Mouse (Mus musculus): ENCODE data around the gene Poldip2. TPM values are rescaled to one million over a fixed set of nuclear protein-coding genes. Genes with fewer than 3 reads are reported as not detected.

Gene Poldip2
- polyA plus RNA-seq, 1 experiment from 2014 or later = 156 TPM

DNA sequence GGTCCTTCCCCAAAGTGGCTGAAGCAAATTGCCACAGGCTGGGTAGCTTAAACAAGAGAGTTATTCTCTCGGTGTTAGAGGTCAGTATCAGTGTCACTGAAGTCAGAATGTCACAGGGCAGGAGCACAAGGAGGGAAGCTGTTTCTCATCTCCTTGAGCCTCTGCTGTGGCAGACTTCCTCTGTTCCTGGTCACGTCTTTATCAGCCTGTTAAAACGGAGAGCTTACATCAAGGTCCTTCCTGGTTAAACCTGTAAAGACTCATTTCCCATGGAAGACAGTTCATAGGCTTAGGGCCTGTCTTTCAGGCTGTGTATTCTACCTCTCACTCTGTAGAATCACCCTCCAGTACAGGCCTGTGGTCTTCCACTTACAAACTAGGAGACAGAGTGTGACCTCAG lies 44.1 kb upstream of the Poldip2 start:
- H3K4me3 ChIP-seq (ENCODE audit: low read depth, low read length) = no peak overlapping the region
- H3K36me3 ChIP-seq (ENCODE audit: control insufficient read depth, insufficient read depth, low read length) = no peaks in the 10 kb centered on the region
- H3K4me2 ChIP-seq (ENCODE audit: low read depth) = no peak overlapping the region
- no peak overlapping the region for H3K27ac ChIP-seq (ENCODE audit: low read depth, low read length)
- ATAC-seq (ENCODE audit: insufficient read depth, low FRiP score, low TSS enrichment) (no peak), DNase-seq (ENCODE audit: low spot score) (no peak)
- H3K4me1 ChIP-seq (ENCODE audit: control insufficient read depth, insufficient read depth, low read length) = peaks cover 9% of the 10 kb centered on the region; the same call in 1 of the 2 replicates
- H3K9ac ChIP-seq (ENCODE audit: low read length) = no peak overlapping the region
- WGBS = 63% methylated on average over 3 of the region's 3 CpGs
- H3K9me3 ChIP-seq (ENCODE audit: control insufficient read depth, low read length) = no peaks in the 10 kb centered on the region
- H3K27me3 ChIP-seq (ENCODE audit: control insufficient read depth, insufficient read depth, low read length) = no peaks in the 10 kb centered on the region

DNA sequence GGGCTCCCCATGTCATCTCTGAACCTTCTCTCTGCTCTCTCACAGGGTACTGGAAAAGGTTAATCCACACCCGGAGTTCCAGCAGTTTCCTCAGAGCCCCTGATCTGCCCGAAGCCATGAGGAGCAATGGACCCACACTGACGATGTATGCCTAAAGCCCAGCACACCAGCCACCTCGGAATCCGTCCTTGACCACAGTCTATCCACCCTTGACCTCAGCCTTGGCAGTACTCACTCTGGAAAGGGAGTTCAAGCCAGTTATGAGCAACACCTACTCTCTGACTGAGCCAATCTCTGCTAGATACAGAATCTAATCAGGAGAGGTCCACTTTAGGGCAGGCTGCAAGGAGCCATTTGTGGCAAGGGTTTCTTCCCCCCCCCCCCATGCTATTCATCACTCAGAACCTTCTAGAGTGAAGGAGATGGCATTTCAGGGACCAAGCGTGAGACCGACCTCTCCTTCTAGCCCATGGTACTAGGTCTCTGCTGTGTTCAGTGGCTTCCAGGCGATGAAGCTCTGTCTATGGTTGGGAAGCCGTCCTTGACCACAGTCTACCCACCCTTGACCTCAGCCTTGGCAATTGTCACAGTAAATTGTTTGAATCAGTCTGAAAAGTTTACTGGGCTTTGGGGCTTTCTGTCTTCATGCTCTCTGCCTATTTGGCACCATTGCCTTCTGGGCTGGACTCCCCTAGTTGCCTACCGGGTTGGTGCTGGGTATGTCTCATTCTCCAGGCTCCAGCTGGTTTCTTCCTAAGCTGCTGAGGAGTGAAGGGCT lies 40.5 kb upstream of the Poldip2 start:
- Histone ChIP-seq H3K4me2 (ENCODE audit: low read depth) (no peak overlapping the region), H3K4me3 (ENCODE audit: low read depth, low read length) (no peak overlapping the region), H3K9ac (ENCODE audit: low read length) (no peak overlapping the region), H3K36me3 (ENCODE audit: control insufficient read depth, insufficient read depth, low read length) (no peaks in the 10 kb centered on the region), H3K4me1 (ENCODE audit: control insufficient read depth, insufficient read depth, low read length) (no peaks in the 10 kb centered on the region; the same call in 1 of the 2 replicates), H3K9me3 (ENCODE audit: control insufficient read depth, low read length) (no peaks in the 10 kb centered on the region), H3K27me3 (ENCODE audit: control insufficient read depth, insufficient read depth, low read length) (no peaks in the 10 kb centered on the region), H3K27ac (ENCODE audit: low read depth, low read length) (no peak overlapping the region)
- DNase-seq (ENCODE audit: low spot score) (no peak), ATAC-seq (ENCODE audit: insufficient read depth, low FRiP score, low TSS enrichment) (no peak)
- WGBS = 91% methylated on average over 10 of the region's 10 CpGs

GRCm38 (mm10) chr11:78475289-78475688 lies 36.7 kb upstream of the Poldip2 start:
- ATAC-seq (ENCODE audit: insufficient read depth, low FRiP score, low TSS enrichment) (no peak), DNase-seq (ENCODE audit: low spot score) (no peak)
- no peak overlapping the region for H3K27ac ChIP-seq (ENCODE audit: low read depth, low read length)
- no peaks in the 10 kb centered on the region for H3K36me3 ChIP-seq (ENCODE audit: control insufficient read depth, insufficient read depth, low read length)
- no peaks in the 10 kb centered on the region for H3K4me1 ChIP-seq (ENCODE audit: control insufficient read depth, insufficient read depth, low read length)
- H3K9me3 ChIP-seq (ENCODE audit: control insufficient read depth, low read length) = no peaks in the 10 kb centered on the region
- no peak overlapping the region for H3K9ac ChIP-seq (ENCODE audit: low read length)
- WGBS = 86% methylated on average over 3 of the region's 3 CpGs
- no peak overlapping the region for H3K4me2 ChIP-seq (ENCODE audit: low read depth)
- no peaks in the 10 kb centered on the region for H3K27me3 ChIP-seq (ENCODE audit: control insufficient read depth, insufficient read depth, low read length)
- H3K4me3 ChIP-seq (ENCODE audit: low read depth, low read length) = no peak overlapping the region

GRCm38 (mm10) chr11:78483639-78484038 lies 28.4 kb upstream of the Poldip2 start:
- H3K9ac ChIP-seq (ENCODE audit: low read length) = no peak overlapping the region
- DNase-seq (ENCODE audit: low spot score) (no peak), ATAC-seq (ENCODE audit: insufficient read depth, low FRiP score, low TSS enrichment) (no peak)
- H3K4me2 ChIP-seq (ENCODE audit: low read depth) = no peak overlapping the region
- no peaks in the 10 kb centered on the region for H3K36me3 ChIP-seq (ENCODE audit: control insufficient read depth, insufficient read depth, low read length)
- H3K4me1 ChIP-seq (ENCODE audit: control insufficient read depth, insufficient read depth, low read length) = no peaks in the 10 kb centered on the region
- no peaks in the 10 kb centered on the region for H3K9me3 ChIP-seq (ENCODE audit: control insufficient read depth, low read length)
- H3K27ac ChIP-seq (ENCODE audit: low read depth, low read length) = no peak overlapping the region
- WGBS = 65% methylated on average over 7 of the region's 7 CpGs
- H3K4me3 ChIP-seq (ENCODE audit: low read depth, low read length) = no peak overlapping the region
- H3K27me3 ChIP-seq (ENCODE audit: control insufficient read depth, insufficient read depth, low read length) = peaks cover 18% of the 10 kb centered on the region

DNA sequence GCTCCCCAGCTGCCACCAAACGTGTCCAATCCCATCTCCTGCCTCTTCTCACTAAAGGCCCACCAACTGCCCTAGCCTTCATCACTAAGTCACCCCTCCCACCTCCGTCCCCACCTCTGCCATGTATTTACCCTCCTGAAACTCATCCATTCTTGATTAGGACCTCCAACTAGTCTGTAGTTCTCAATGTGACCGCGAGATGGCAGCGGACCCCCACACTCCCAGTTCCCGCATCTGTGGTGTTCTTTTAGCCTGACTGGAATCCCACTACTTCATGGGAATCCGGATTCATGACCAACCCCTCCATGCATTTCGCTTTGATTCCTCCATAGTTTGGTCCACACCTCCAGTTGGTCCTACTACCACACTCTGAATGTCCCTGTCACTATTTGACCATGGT lies 23.8 kb upstream of the Poldip2 start:
- Histone ChIP-seq H3K36me3 (ENCODE audit: control insufficient read depth, insufficient read depth, low read length) (no peaks in the 10 kb centered on the region), H3K9me3 (ENCODE audit: control insufficient read depth, low read length) (no peaks in the 10 kb centered on the region), H3K4me1 (ENCODE audit: control insufficient read depth, insufficient read depth, low read length) (no peaks in the 10 kb centered on the region), H3K4me3 (ENCODE audit: low read depth, low read length) (no peak overlapping the region), H3K4me2 (ENCODE audit: low read depth) (no peak overlapping the region), H3K9ac (ENCODE audit: low read length) (no peak overlapping the region), H3K27ac (ENCODE audit: low read depth, low read length) (no peak overlapping the region), H3K27me3 (ENCODE audit: control insufficient read depth, insufficient read depth, low read length) (peaks cover 47% of the 10 kb centered on the region)
- WGBS = 5% methylated on average over 8 of the region's 8 CpGs
- DNase-seq (ENCODE audit: low spot score) (peak; percentile 82), ATAC-seq (ENCODE audit: insufficient read depth, low FRiP score, low TSS enrichment) (no peak)

DNA sequence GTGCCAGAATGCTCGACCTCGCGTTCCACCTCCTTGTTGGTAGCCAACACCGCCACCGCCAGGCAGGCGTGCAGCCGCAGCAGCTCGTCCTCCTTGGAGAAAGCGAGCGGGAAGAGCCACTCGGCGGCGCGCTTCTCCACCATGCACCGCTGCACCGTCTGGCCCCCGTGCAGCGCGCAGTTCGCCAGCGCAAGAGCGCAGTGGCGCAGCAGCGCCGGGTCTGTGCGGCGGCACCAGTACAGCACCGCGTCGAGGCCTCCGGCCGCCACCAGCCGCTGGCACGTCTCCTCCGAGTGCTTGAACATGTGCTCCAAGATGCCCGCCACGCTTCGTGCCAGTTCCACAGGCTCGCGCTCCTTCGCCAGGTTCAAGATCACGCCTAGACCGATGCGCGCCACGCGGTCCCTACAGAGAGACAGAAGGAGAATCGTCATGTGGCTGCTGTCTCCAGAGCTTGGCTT lies 21.2 kb upstream of the Poldip2 start:
- ATAC-seq (ENCODE audit: insufficient read depth, low FRiP score, low TSS enrichment) = peak; percentile 38; the same call in 1 of the 2 replicates
- DNase-seq (ENCODE audit: low spot score) = peak; percentile 76
- Histone ChIP-seq H3K4me2 (ENCODE audit: low read depth) (peak overlapping the region; percentile 42), H3K4me1 (ENCODE audit: control insufficient read depth, insufficient read depth, low read length) (no peaks in the 10 kb centered on the region), H3K36me3 (ENCODE audit: control insufficient read depth, insufficient read depth, low read length) (no peaks in the 10 kb centered on the region), H3K27me3 (ENCODE audit: control insufficient read depth, insufficient read depth, low read length) (peaks cover 59% of the 10 kb centered on the region), H3K4me3 (ENCODE audit: low read depth, low read length) (peak overlapping the region; percentile 24), H3K9ac (ENCODE audit: low read length) (peak overlapping the region; percentile 6), H3K9me3 (ENCODE audit: control insufficient read depth, low read length) (no peaks in the 10 kb centered on the region), H3K27ac (ENCODE audit: low read depth, low read length) (no peak overlapping the region)
- whole genome bisulfite sequencing = 9% methylated on average over 47 of the region's 48 CpGs

GRCm38 (mm10) chr11:78495904-78496303 lies 16.1 kb upstream of the Poldip2 start:
- no peak overlapping the region for H3K27ac ChIP-seq (ENCODE audit: low read depth, low read length)
- no peaks in the 10 kb centered on the region for H3K9me3 ChIP-seq (ENCODE audit: control insufficient read depth, low read length)
- ATAC-seq (ENCODE audit: insufficient read depth, low FRiP score, low TSS enrichment) (no peak), DNase-seq (ENCODE audit: low spot score) (peak; percentile 55)
- H3K27me3 ChIP-seq (ENCODE audit: control insufficient read depth, insufficient read depth, low read length) = peaks cover 28% of the 10 kb centered on the region
- WGBS = 7% methylated on average over 6 of the region's 6 CpGs
- H3K36me3 ChIP-seq (ENCODE audit: control insufficient read depth, insufficient read depth, low read length) = no peaks in the 10 kb centered on the region
- H3K4me3 ChIP-seq (ENCODE audit: low read depth, low read length) = no peak overlapping the region; the same call in 1 of the 2 replicates
- H3K4me1 ChIP-seq (ENCODE audit: control insufficient read depth, insufficient read depth, low read length) = peaks cover 9% of the 10 kb centered on the region; the same call in 1 of the 2 replicates
- H3K4me2 ChIP-seq (ENCODE audit: low read depth) = peak overlapping the region; percentile 97
- H3K9ac ChIP-seq (ENCODE audit: low read length) = no peak overlapping the region

DNA sequence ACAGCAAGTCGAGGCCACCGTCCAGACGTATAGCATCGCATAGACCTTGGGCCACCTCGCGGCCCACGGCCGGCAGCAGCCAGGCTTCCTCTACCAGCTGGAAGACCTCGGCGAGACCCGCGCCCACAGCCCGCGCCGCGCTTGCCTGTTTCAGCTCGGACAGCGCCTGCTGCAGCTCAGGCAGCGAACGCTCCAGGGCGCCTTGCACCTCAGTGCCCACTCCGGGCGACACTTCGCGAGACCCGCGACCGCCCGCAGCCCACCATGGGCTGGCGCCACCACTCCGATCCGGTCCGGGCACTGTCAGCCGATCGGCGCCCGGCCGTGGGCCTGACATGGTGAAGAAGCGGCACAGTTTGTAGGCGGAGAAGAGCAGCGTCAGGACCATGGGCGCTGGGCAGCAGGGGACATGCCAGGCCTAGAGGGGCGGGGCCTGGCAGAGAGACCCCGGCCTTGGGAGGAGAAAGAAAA lies 14.9 kb upstream of the Poldip2 start:
- Histone ChIP-seq H3K9me3 (ENCODE audit: control insufficient read depth, low read length) (no peaks in the 10 kb centered on the region), H3K27me3 (ENCODE audit: control insufficient read depth, insufficient read depth, low read length) (peaks cover 19% of the 10 kb centered on the region), H3K4me3 (ENCODE audit: low read depth, low read length) (peak overlapping the region; percentile 76), H3K27ac (ENCODE audit: low read depth, low read length) (peak overlapping the region; percentile 51), H3K36me3 (ENCODE audit: control insufficient read depth, insufficient read depth, low read length) (no peaks in the 10 kb centered on the region), H3K9ac (ENCODE audit: low read length) (peak overlapping the region; percentile 69), H3K4me1 (ENCODE audit: control insufficient read depth, insufficient read depth, low read length) (peaks cover 9% of the 10 kb centered on the region; the same call in 1 of the 2 replicates), H3K4me2 (ENCODE audit: low read depth) (peak overlapping the region; percentile 97)
- ATAC-seq (ENCODE audit: insufficient read depth, low FRiP score, low TSS enrichment) = peak; percentile 77
- peak; percentile 56 for DNase-seq (ENCODE audit: low spot score)
- under 1% methylated on average over 44 of the region's 44 CpGs for WGBS

Data from neural tube, embryonic 11.5 days (tissue).